Mouse (Mus musculus): ENCODE measurements around the gene Cxcl12.

DNA sequence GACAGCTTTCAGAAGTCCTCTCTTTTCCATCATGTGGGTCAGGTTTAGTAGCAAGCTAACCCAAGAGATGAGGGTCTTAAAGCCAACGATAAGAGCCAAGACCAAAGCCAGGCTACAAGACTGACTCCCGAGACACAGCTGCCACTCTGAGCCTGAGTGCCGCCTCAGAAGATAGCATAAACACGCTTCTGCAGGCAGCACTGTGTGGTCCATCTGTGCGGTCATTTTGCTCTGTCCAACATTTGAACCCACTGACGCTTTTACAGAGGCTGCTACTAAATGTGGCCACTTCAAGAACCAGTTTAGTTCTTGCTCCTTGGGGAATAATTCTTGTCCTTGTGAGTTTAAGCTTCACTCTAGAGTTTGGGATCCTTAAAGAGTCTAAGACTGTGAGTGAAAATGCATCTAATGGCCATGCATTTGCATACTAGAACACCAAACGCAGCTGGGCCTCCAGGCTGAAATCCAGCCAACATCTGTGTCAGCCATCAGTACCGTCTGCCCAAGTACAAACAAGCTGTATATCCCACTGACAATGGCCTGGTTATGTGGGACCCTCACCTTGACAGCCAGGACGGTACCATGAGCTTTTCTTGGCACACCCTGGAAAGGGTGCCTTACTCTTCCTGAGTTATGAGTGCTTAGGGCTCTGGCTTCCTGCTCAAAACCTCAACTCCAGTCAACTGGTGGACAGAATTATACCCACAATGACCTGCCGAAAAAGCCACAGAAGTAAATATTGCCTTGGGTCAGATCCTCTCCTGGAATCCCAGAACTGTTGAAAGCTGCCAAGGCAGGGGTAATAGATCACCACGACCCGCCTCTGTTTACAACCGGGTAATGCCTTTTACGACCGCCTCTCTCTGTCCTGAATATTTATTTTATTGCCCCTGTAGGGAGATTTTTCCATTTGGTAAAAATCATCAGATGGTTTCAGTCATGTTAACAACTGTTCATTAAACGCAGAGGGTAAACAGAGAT, 8.3 kb upstream of the Cxcl12 start:
- TF ChIP-seq GATA1 (IDR thresholded peaks at IDR 0.05; ENCODE audit: low read length) (no peak), TAL1 (IDR thresholded peaks at IDR 0.05; ENCODE audit: low read length) (no peak)
